Mouse (Mus musculus) midbrain, embryonic 13.5 days (tissue): ENCODE data around the gene Optc. TPM values are rescaled to one million over a fixed set of nuclear protein-coding genes. Genes with fewer than 3 reads are reported as not detected.
A peak's percentile ranks its signal among the peaks of the same experiment; 100 is the strongest.

Experiments used
- ATAC-seq: fragments of 200-750 bp; cut with Nextera tagmentation; 2 replicates; pipeline ENCODE4 v1.8.0; 2017; ENCODE audit warnings: mild to moderate bottlenecking, moderate TSS enrichment, moderate library complexity
- H3K27ac ChIP-seq: fragments of 300-500 bp; sonication (generic); 2 replicates; pipeline ENCODE4 v1.5.1; 2015; ENCODE audit warnings: inconsistent platforms, mild to moderate bottlenecking, moderate library complexity
- H3K27me3 ChIP-seq: fragments of 300-500 bp; sonication (generic); 2 replicates; pipeline ENCODE4 v1.6.1; 2015; ENCODE audit warnings: mild to moderate bottlenecking, inconsistent platforms
- H3K36me3 ChIP-seq: fragments of 300-500 bp; sonication (generic); 2 replicates; pipeline ENCODE4 v1.6.1; 2015; ENCODE audit warnings: mild to moderate bottlenecking, inconsistent platforms
- H3K4me1 ChIP-seq: fragments of 300-500 bp; sonication (generic); replicated peaks from 2 replicates; pipeline ENCODE4 v1.6.1; 2015; ENCODE audit warnings: inconsistent platforms
- H3K4me2 ChIP-seq: fragments of 300-500 bp; sonication (generic); replicated peaks from 2 replicates; pipeline ENCODE4 v1.6.1; 2015; ENCODE audit warnings: moderate library complexity, mild to moderate bottlenecking, inconsistent platforms
- H3K4me3 ChIP-seq: fragments of 300-500 bp; sonication (generic); replicated peaks from 2 replicates; pipeline ENCODE4 v1.5.1; 2015; ENCODE audit warnings: mild to moderate bottlenecking, inconsistent platforms
- H3K9ac ChIP-seq: fragments of 300-500 bp; sonication (generic); replicated peaks from 2 replicates; pipeline ENCODE4 v1.6.1; 2015; ENCODE audit warnings: mild to moderate bottlenecking, inconsistent platforms
- H3K9me3 ChIP-seq: fragments of 300-500 bp; sonication (generic); 2 replicates; pipeline ENCODE4 v1.6.1; 2016; ENCODE audit warnings: mild to moderate bottlenecking, inconsistent platforms
- WGBS: fragments of 180-500 bp; shearing (Covaris S2); methylation state at CpG from one replicate; pipeline ENCODE4 v1.1.7; 2015; 5-methylcytosine and 5-hydroxymethylcytosine counted together
- polyA plus RNA-seq: library from polyadenylated mRNA; unstranded; fragments of >200 nt; fragmentation: Nextera tagmentation; extraction: Ambion mirVana; gene quantifications from 2 replicates; pipeline ENCODE4 v1.2.1, GENCODE M21; 2015

Gene Optc
- polyA plus RNA-seq, 1 experiment from 2014 or later = 4.9 TPM

DNA sequence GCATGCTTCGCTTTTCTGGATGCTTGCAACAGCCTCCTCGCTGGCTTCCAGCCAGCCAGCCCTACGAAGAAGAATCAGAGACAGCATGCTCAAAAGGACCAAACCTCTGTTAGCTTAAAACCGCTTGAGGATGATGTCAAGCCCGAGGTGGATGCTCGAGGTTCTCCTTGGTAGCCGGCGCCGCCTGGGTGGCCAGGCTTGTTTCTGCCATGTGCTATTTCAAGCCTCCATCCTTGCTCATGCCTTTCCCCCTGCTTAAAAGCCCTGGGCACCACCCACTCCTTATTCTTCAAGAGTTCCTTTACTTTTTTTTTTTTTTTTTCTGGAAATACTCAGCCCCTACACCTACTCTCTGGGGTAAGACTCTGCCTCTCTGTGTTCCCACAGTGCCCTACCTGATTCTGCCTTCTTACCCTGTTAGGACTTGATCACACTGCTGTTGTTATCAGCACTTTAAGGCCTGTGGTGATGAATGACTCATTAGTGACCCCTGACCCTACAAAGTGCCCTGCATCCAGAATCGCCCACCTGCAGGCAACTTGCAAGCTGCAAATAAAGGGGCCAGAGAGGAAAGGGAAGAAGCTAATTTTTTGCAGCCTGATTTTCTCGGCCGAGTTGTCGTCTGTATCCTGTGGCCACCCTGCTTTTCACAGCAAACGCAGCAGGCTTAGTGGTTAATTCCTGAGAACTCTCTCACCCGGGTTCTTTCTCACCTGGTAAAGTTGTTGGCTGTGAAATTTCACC is 52.4 kb downstream of the Optc start:
- Histone ChIP-seq H3K36me3 (no peaks in the 10 kb centered on the region), H3K4me2 (peak overlapping the region; percentile 51), H3K27me3 (peaks cover 23% of the 10 kb centered on the region), H3K4me1 (peaks cover 49% of the 10 kb centered on the region), H3K9ac (peak overlapping the region; percentile 39; the same call in 1 of the 2 replicates), H3K9me3 (no peaks in the 10 kb centered on the region), H3K4me3 (peak overlapping the region; percentile 32), H3K27ac (no peak overlapping the region)
- no peak for ATAC-seq
- WGBS = 3% methylated on average over 15 of the region's 15 CpGs

DNA sequence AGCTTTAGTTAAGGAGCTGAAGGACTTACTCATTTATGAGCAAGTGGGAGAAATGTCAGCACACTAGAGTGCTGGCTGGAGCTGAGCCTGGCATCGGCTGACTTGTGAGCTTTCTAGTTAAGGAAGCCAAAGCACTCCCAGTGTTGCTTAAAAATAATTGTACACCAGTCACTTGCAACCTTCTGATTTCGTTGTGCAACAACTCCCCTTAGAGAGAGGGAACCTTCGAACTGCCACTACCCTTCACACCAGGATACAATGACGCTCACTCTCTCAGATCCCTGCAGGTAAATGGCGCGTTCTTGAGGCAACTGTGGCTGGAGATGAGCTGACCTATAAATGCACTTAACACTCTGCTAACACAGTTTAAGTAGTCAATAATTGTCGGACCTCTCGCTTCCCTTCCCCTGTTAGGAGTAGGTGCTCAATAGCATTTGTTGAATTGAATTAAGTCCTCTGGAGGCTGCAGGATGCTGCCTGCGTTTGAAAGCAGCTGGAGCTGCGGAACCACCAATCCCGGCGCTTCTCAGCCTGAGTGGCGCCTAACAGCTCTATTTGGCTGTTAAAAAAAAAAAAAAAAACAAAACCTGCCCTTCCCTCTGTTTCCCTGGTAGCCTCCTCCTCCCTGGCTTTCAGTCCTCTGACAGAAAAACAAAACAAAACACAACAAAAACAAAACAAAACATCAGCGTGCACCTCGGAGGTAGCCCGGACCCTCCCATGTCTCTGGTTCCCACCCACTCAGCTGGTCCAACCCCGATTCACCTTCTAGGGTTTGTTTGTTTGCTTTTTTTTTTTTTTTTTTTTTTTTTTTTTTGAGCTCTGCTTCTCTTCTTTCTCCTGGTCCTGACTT is 53.2 kb downstream of the Optc start:
- Histone ChIP-seq H3K9ac (peak overlapping the region; percentile 28; the same call in 1 of the 2 replicates), H3K27me3 (peaks cover 23% of the 10 kb centered on the region), H3K4me2 (peak overlapping the region; percentile 51), H3K27ac (0 out of 2 replicates have a peak overlapping the region, but pooled peaks have one; percentile 14), H3K4me3 (peak overlapping the region; percentile 32), H3K9me3 (no peaks in the 10 kb centered on the region), H3K36me3 (no peaks in the 10 kb centered on the region), H3K4me1 (peaks cover 41% of the 10 kb centered on the region)
- 3% methylated on average over 17 of the region's 17 CpGs for WGBS
- peak; percentile 69 for ATAC-seq

Other genes with a start within 250 kb of the Optc start
- not detected in 2 replicates for gene Zbed6, start 247.1 kb downstream of the Optc start, polyA plus RNA-seq
- 3.5 TPM in 2 replicates for gene Gm38394, start 246.7 kb downstream of the Optc start, polyA plus RNA-seq
- 0.07 TPM in 1 of 2 replicates, not detected in the other for gene Lax1, start 217.9 kb downstream of the Optc start, polyA plus RNA-seq
- 7.8 and 8.2 TPM in 2 replicates for gene Atp2b4, start 107.0 kb downstream of the Optc start, polyA plus RNA-seq
- gene Prelp, start 13.4 kb upstream of the Optc start, polyA plus RNA-seq = 4.4 and 6.5 TPM in 2 replicates
- gene Fmod, start 129.3 kb upstream of the Optc start, polyA plus RNA-seq = 5.5 and 5.7 TPM in 2 replicates
- gene Btg2, start 171.1 kb upstream of the Optc start, polyA plus RNA-seq = 109 and 110 TPM in 2 replicates
- gene Chit1, start 203.2 kb upstream of the Optc start, polyA plus RNA-seq = 0.09 and 0.27 TPM in 2 replicates